Mouse (Mus musculus) neural tube, embryonic 11.5 days (tissue): ENCODE measurements around the gene Ppp1r14a. TPM values are rescaled to one million over a fixed set of nuclear protein-coding genes. Genes with fewer than 3 reads are reported as not detected.

Experiments used
- ATAC-seq: fragments of 200-750 bp; cut with Nextera tagmentation; 2 replicates; pipeline ENCODE4 v1.8.0; 2017; ENCODE audit warnings: moderate number of reproducible peaks, mild to moderate bottlenecking, moderate TSS enrichment, moderate library complexity; ENCODE audit not compliant: insufficient read depth, low FRiP score, low TSS enrichment
- DNase-seq: peaks from one replicate; pipeline ENCODE4 v3.0.0-alpha.2; 2015; ENCODE audit warnings: low spot score
- H3K27ac ChIP-seq: fragments of 300-500 bp; sonication (generic); 2 replicates; pipeline ENCODE4 v1.5.1; 2014; ENCODE audit warnings: low read depth, mild to moderate bottlenecking, low read length
- H3K27me3 ChIP-seq: fragments of 300-500 bp; sonication (generic); 2 replicates; pipeline ENCODE4 v1.6.1; 2014; ENCODE audit warnings: mild to moderate bottlenecking, low read length, mixed read lengths; ENCODE audit not compliant: control insufficient read depth, insufficient read depth
- H3K36me3 ChIP-seq: fragments of 300-500 bp; sonication (generic); 2 replicates; pipeline ENCODE4 v1.6.1; 2014; ENCODE audit warnings: mild to moderate bottlenecking, low read length, moderate library complexity, mixed read lengths; ENCODE audit not compliant: control insufficient read depth, insufficient read depth
- H3K4me1 ChIP-seq: fragments of 300-500 bp; sonication (generic); 2 replicates; pipeline ENCODE4 v1.6.1; 2014; ENCODE audit warnings: low read length, mixed read lengths; ENCODE audit not compliant: control insufficient read depth, insufficient read depth
- H3K4me2 ChIP-seq: fragments of 300-500 bp; sonication (generic); 2 replicates; pipeline ENCODE4 v1.6.1; 2014; ENCODE audit warnings: low read depth, mild to moderate bottlenecking, moderate library complexity
- H3K4me3 ChIP-seq: fragments of 300-500 bp; sonication (generic); 2 replicates; pipeline ENCODE4 v1.5.1; 2014; ENCODE audit warnings: low read depth, low read length
- H3K9ac ChIP-seq: fragments of 300-500 bp; sonication (generic); 2 replicates; pipeline ENCODE4 v1.6.1; 2014; ENCODE audit warnings: mild to moderate bottlenecking, low read length
- H3K9me3 ChIP-seq: fragments of 300-500 bp; sonication (generic); 2 replicates; pipeline ENCODE4 v1.6.1; 2016; ENCODE audit warnings: low read length; ENCODE audit not compliant: control insufficient read depth
- WGBS: fragments of 180-500 bp; shearing (Covaris S2); extraction: QIAGEN DNeasy Blood & Tissue Kit; methylation state at CpG from one replicate; pipeline ENCODE4 v1.1.7; 2014; 5-methylcytosine and 5-hydroxymethylcytosine counted together
- polyA plus RNA-seq: library from polyadenylated mRNA; unstranded; fragments of >200 nt; fragmentation: Nextera tagmentation; extraction: Ambion mirVana; gene quantifications from 2 replicates; pipeline ENCODE4 v1.2.1, GENCODE M21; 2014

Gene Ppp1r14a
- polyA plus RNA-seq, 1 experiment from 2014 or later, result 55.8 TPM

GRCm38 (mm10) chr7:29253842-29254241 is 35.3 kb upstream of the Ppp1r14a start:
- H3K4me3 ChIP-seq, result no peak overlapping the region

GRCm38 (mm10) chr7:29255875-29256274 is 33.2 kb upstream of the Ppp1r14a start:
- DNase-seq, result no peak
- Histone ChIP-seq H3K36me3 (no peaks in the 10 kb centered on the region), H3K9me3 (no peaks in the 10 kb centered on the region), H3K4me1 (peaks cover 5% of the 10 kb centered on the region), H3K27ac (no peak overlapping the region), H3K4me3 (no peak overlapping the region), H3K4me2 (no peak overlapping the region), H3K9ac (no peak overlapping the region), H3K27me3 (no peaks in the 10 kb centered on the region)
- WGBS, result 80% methylated on average over 4 of the region's 4 CpGs
- ATAC-seq, result no peak

More at GRCm38 (mm10) chr7:29253842-29254241, 35.3 kb upstream of the Ppp1r14a start:
- H3K36me3 ChIP-seq, result no peaks in the 10 kb centered on the region
- H3K9me3 ChIP-seq, result no peaks in the 10 kb centered on the region
- ATAC-seq (no peak), DNase-seq (no peak)
- 0 out of 2 replicates have a peak, but pooled peaks cover 2% of the 10 kb centered on the region for H3K27me3 ChIP-seq
- H3K27ac ChIP-seq, result no peak overlapping the region
- no peak overlapping the region for H3K4me2 ChIP-seq
- no peak overlapping the region for H3K9ac ChIP-seq
- no peaks in the 10 kb centered on the region for H3K4me1 ChIP-seq
- WGBS, result 61% methylated on average over 5 of the region's 5 CpGs

GRCm38 (mm10) chr7:29257368-29257767 is 31.7 kb upstream of the Ppp1r14a start:
- Histone ChIP-seq H3K27ac (no peak overlapping the region), H3K4me2 (no peak overlapping the region)
- no peak for ATAC-seq

GRCm38 (mm10) chr7:29259781-29260730 is 29.1 kb upstream of the Ppp1r14a start:
- no peaks in the 10 kb centered on the region for H3K36me3 ChIP-seq
- no peak overlapping the region for H3K27ac ChIP-seq
- H3K4me2 ChIP-seq, result no peak overlapping the region
- H3K9ac ChIP-seq, result no peak overlapping the region; the same call in 1 of the 2 replicates
- H3K9me3 ChIP-seq, result no peaks in the 10 kb centered on the region
- H3K4me3 ChIP-seq, result no peak overlapping the region
- H3K27me3 ChIP-seq, result no peaks in the 10 kb centered on the region
- DNase-seq (no peak), ATAC-seq (no peak)
- H3K4me1 ChIP-seq, result peaks cover 5% of the 10 kb centered on the region
- WGBS, result 71% methylated on average over 10 of the region's 10 CpGs

More at GRCm38 (mm10) chr7:29257368-29257767, 31.7 kb upstream of the Ppp1r14a start:
- H3K4me3 ChIP-seq, result no peak overlapping the region
- no peaks in the 10 kb centered on the region for H3K36me3 ChIP-seq
- H3K9me3 ChIP-seq, result no peaks in the 10 kb centered on the region
- DNase-seq, result no peak
- peaks cover 5% of the 10 kb centered on the region for H3K4me1 ChIP-seq
- 79% methylated on average over 1 of the region's 1 CpGs for WGBS
- H3K9ac ChIP-seq, result no peak overlapping the region
- no peaks in the 10 kb centered on the region for H3K27me3 ChIP-seq

- Histone ChIP-seq H3K9ac (no peak overlapping the region), H3K36me3 (no peaks in the 10 kb centered on the region), H3K27me3 (no peaks in the 10 kb centered on the region), H3K4me1 (peaks cover 5% of the 10 kb centered on the region), H3K27ac (no peak overlapping the region), H3K9me3 (no peaks in the 10 kb centered on the region), H3K4me2 (no peak overlapping the region), H3K4me3 (no peak overlapping the region)
- ATAC-seq (no peak), DNase-seq (no peak)
- WGBS, result 85% methylated on average over 6 of the region's 6 CpGs
These were observed 27.0 kb upstream of the Ppp1r14a start for GRCm38 (mm10) chr7:29262151-29262550.

GRCm38 (mm10) chr7:29263831-29264230 is 25.3 kb upstream of the Ppp1r14a start:
- no peak for ATAC-seq
- no peaks in the 10 kb centered on the region for H3K27me3 ChIP-seq
- WGBS, result 86% methylated on average over 3 of the region's 3 CpGs
- no peak for DNase-seq
- H3K36me3 ChIP-seq, result no peaks in the 10 kb centered on the region
- no peak overlapping the region for H3K4me3 ChIP-seq
- H3K4me1 ChIP-seq, result peaks cover 5% of the 10 kb centered on the region
- no peak overlapping the region for H3K4me2 ChIP-seq
- no peak overlapping the region for H3K9ac ChIP-seq
- H3K27ac ChIP-seq, result no peak overlapping the region
- H3K9me3 ChIP-seq, result no peaks in the 10 kb centered on the region

- no peaks in the 10 kb centered on the region for H3K27me3 ChIP-seq
- no peaks in the 10 kb centered on the region for H3K9me3 ChIP-seq
- no peak overlapping the region for H3K4me2 ChIP-seq
- no peaks in the 10 kb centered on the region for H3K36me3 ChIP-seq
- H3K27ac ChIP-seq, result no peak overlapping the region
- H3K9ac ChIP-seq, result no peak overlapping the region
- no peak overlapping the region for H3K4me3 ChIP-seq
- ATAC-seq (no peak), DNase-seq (no peak)
- 94% methylated on average over 7 of the region's 7 CpGs for WGBS
- no peaks in the 10 kb centered on the region for H3K4me1 ChIP-seq
These were observed 23.5 kb upstream of the Ppp1r14a start for GRCm38 (mm10) chr7:29265636-29266035.

GRCm38 (mm10) chr7:29266931-29267330 is 22.2 kb upstream of the Ppp1r14a start:
- WGBS, result 67% methylated on average over 4 of the region's 4 CpGs
- DNase-seq, result no peak
- Histone ChIP-seq H3K4me2 (no peak overlapping the region), H3K4me1 (no peaks in the 10 kb centered on the region), H3K4me3 (no peak overlapping the region), H3K27me3 (no peaks in the 10 kb centered on the region), H3K9ac (no peak overlapping the region), H3K36me3 (no peaks in the 10 kb centered on the region), H3K9me3 (no peaks in the 10 kb centered on the region), H3K27ac (no peak overlapping the region)
- no peak for ATAC-seq

- Histone ChIP-seq H3K4me3 (no peak overlapping the region), H3K4me1 (no peaks in the 10 kb centered on the region), H3K36me3 (no peaks in the 10 kb centered on the region), H3K9me3 (no peaks in the 10 kb centered on the region), H3K4me2 (no peak overlapping the region), H3K27me3 (no peaks in the 10 kb centered on the region), H3K9ac (no peak overlapping the region), H3K27ac (no peak overlapping the region)
- 89% methylated on average over 4 of the region's 4 CpGs for WGBS
- no peak for ATAC-seq
- no peak for DNase-seq
These were observed 18.7 kb upstream of the Ppp1r14a start for GRCm38 (mm10) chr7:29270445-29270844.
